Mouse (Mus musculus): Measurements from ENCODE around the gene Nme3. TPM values are rescaled to one million over a fixed set of nuclear protein-coding genes. Genes with fewer than 3 reads are reported as not detected.
A peak's percentile ranks its signal among the peaks of the same experiment; 100 is the strongest.

Gene Nme3
- 30.5 and 41.4 TPM in 2 replicates for polyA plus RNA-seq (2016; fragmentation: Nextera tagmentation; extraction: Ambion mirVana)

DNA sequence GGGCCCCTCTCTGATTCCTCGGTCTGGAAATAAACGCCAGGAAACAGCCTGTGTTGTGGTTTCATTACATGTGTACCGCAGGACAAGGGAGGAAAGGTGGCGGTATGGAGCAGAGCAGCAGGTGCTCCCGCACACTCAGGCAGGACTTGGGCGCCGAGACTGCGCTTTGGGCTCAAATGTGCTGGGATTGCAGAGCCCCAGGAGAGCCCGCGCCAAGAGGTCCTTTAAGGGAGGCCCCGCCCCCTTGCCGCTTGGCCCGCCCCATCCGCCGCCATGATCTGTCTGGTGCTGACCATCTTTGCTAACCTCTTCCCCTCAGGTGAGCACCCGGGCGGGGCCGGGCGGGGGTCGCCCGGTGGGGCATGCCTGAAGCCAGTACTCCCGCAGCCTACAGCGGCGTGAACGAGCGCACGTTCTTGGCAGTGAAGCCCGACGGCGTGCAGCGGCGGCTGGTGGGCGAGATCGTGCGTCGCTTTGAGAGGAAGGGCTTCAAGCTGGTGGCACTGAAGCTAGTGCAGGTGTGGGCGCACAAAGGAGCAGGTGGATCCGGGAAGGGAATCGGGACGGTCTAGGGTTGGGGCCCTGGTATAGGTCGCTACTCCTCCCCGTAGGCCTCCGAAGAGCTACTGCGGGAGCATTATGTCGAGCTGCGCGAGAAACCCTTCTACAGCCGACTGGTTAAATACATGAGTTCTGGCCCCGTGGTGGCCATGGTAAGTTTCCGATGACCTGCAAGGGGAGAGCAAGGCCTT is at the start of gene Nme3:
Gene Nme3, plus strand, starts transcription at position 260 of the 752 bp plus-strand sequence.
- peak within 1 kb of the TSS; percentile 93 for H3K4me3 ChIP-seq

GRCm38 (mm10) chr17:24847386-24847785 is 48.9 kb upstream of the Nme3 start:
- Histone ChIP-seq H3K36me3 (no peaks in the 10 kb centered on the region), H3K27me3 (ENCODE audit: insufficient read depth, poor library complexity, severe bottlenecking) (peaks cover 18% of the 10 kb centered on the region), H3K4me3 (no peak overlapping the region), H3K4me1 (peaks cover 21% of the 10 kb centered on the region), H3K27ac (no peak overlapping the region), H3K9me3 (no peaks in the 10 kb centered on the region)
- no peak for DNase-seq (ENCODE audit: low spot score)
- WGBS: 89% methylated on average over 1 of the region's 1 CpGs

More for the DNA sequence above, at the start of gene Nme3:
- Histone ChIP-seq H3K4me1 (peaks cover 49% of the 10 kb centered on the region), H3K27me3 (ENCODE audit: insufficient read depth, poor library complexity, severe bottlenecking) (no peaks in the 10 kb centered on the region), H3K36me3 (peaks cover 71% of the 10 kb centered on the region), H3K9me3 (no peaks in the 10 kb centered on the region), H3K27ac (peak within 1 kb of the TSS; percentile 94)
- peak; percentile 93 for DNase-seq (ENCODE audit: low spot score)
- 2% methylated on average over 50 of the region's 50 CpGs for WGBS

DNA sequence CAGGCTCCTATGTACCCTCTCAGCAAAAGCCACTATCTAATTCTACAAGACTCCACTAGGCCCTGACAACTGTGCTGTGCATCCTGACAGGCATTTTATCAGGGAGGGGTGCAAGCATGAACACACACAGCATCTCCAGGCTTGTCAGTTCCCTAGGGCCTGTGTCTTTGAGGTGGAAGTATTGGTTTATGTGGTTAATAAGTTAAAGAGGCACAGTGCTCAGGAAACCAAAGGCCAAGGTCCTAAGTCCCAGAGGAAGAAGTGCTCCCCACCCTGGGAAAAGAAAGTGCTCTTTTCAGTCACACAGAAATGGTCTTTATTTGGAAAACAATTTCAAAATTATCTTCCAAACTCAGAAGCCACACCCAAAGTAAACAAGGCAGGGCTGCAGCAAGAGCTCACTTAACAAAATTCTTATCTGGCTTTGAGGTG is 47.7 kb upstream of the Nme3 start:
- H3K27ac ChIP-seq: peak overlapping the region; percentile 96; the same call in 1 of the 2 replicates
- peak overlapping the region; percentile 85 for H3K4me3 ChIP-seq

GRCm38 (mm10) chr17:24849733-24850064 is 46.6 kb upstream of the Nme3 start:
- H3K27ac ChIP-seq: peak overlapping the region; percentile 96
- H3K9me3 ChIP-seq: no peaks in the 10 kb centered on the region
- H3K4me3 ChIP-seq: peak overlapping the region; percentile 85
- H3K4me1 ChIP-seq: peaks cover 21% of the 10 kb centered on the region
- no peak for DNase-seq (ENCODE audit: low spot score)
- H3K27me3 ChIP-seq (ENCODE audit: insufficient read depth, poor library complexity, severe bottlenecking): peaks cover 11% of the 10 kb centered on the region
- WGBS: under 1% methylated on average over 21 of the region's 21 CpGs
- peaks cover 15% of the 10 kb centered on the region; the same call in 1 of the 2 replicates for H3K36me3 ChIP-seq

More for the DNA sequence above, 47.7 kb upstream of the Nme3 start:
- peak; percentile 83 for DNase-seq (ENCODE audit: low spot score)
- Histone ChIP-seq H3K4me1 (peaks cover 21% of the 10 kb centered on the region), H3K27me3 (ENCODE audit: insufficient read depth, poor library complexity, severe bottlenecking) (peaks cover 18% of the 10 kb centered on the region), H3K36me3 (peaks cover 9% of the 10 kb centered on the region; the same call in 1 of the 2 replicates), H3K9me3 (no peaks in the 10 kb centered on the region)

- no peaks in the 10 kb centered on the region for H3K9me3 ChIP-seq
- H3K4me3 ChIP-seq: peak within 1 kb of the TSS; percentile 85
- peaks cover 11% of the 10 kb centered on the region for H3K27me3 ChIP-seq (ENCODE audit: insufficient read depth, poor library complexity, severe bottlenecking)
- DNase-seq (ENCODE audit: low spot score): peak; percentile 99
- WGBS: 0% methylated on average over 58 of the region's 58 CpGs
- peak within 1 kb of the TSS; percentile 96 for H3K27ac ChIP-seq
- peaks cover 21% of the 10 kb centered on the region for H3K4me1 ChIP-seq
- peaks cover 19% of the 10 kb centered on the region; the same call in 1 of the 2 replicates for H3K36me3 ChIP-seq
These were observed 46.1 kb upstream of the Nme3 start, which contains the start of gene Fahd1 for GRCm38 (mm10) chr17:24850065-24850772. Gene Fahd1, minus strand, starts transcription at chr17:24850364.

- Histone ChIP-seq H3K27ac (peak overlapping the region; percentile 96), H3K36me3 (peaks cover 20% of the 10 kb centered on the region; the same call in 1 of the 2 replicates), H3K27me3 (ENCODE audit: insufficient read depth, poor library complexity, severe bottlenecking) (peaks cover 11% of the 10 kb centered on the region), H3K9me3 (no peaks in the 10 kb centered on the region), H3K4me1 (peaks cover 21% of the 10 kb centered on the region), H3K4me3 (peak overlapping the region; percentile 85)
- no peak for DNase-seq (ENCODE audit: low spot score)
- WGBS: 1% methylated on average over 20 of the region's 20 CpGs
These were observed 45.5 kb upstream of the Nme3 start for GRCm38 (mm10) chr17:24850773-24851127.

DNA sequence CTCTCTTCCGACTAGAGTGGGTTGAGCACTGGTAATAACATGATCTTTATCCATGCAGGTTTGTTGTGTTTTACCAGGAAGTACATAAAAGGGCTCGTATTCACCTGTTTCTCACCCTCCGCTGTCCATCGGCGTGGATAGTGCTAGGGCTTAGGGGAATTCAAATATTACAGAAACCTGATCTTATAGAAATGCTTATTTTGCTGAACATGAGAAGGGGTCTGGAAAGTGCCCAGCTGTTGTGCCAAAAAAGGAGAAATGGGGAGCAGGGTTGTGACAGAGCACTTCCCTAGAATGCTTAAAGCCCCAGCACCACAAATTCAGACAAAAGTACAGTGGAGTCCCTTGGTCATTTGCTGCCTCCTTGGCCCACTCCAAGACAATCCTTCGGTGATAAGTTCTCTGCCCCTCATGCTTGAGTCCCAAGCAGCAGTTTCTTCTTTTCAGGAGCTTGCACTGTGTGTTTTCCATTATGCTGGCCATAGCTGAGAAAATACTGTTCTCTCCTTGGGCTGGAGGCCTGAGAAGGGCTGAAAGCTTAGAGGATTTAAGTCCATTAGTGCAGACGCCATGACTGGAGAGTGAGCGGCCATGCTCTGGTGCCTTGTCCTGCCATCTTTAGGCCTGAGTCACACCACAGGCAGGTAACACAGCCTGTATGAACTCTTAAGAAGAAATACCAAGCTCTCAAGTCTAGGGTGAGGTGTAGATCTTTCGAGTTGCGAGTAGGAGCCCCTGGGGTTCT is 44.7 kb upstream of the Nme3 start:
- Histone ChIP-seq H3K27ac (no peak overlapping the region), H3K9me3 (no peaks in the 10 kb centered on the region), H3K4me1 (peaks cover 21% of the 10 kb centered on the region), H3K4me3 (peak overlapping the region; percentile 85), H3K27me3 (ENCODE audit: insufficient read depth, poor library complexity, severe bottlenecking) (peaks cover 11% of the 10 kb centered on the region), H3K36me3 (peaks cover 27% of the 10 kb centered on the region; the same call in 1 of the 2 replicates)
- WGBS: 79% methylated on average over 10 of the region's 10 CpGs
- no peak for DNase-seq (ENCODE audit: low spot score)

- 62% methylated on average over 3 of the region's 3 CpGs for WGBS
- H3K27me3 ChIP-seq (ENCODE audit: insufficient read depth, poor library complexity, severe bottlenecking): peaks cover 10% of the 10 kb centered on the region
- no peak overlapping the region for H3K4me3 ChIP-seq
- no peak overlapping the region for H3K27ac ChIP-seq
- no peak for DNase-seq (ENCODE audit: low spot score)
- peaks cover 49% of the 10 kb centered on the region; the same call in 1 of the 2 replicates for H3K36me3 ChIP-seq
- no peaks in the 10 kb centered on the region for H3K9me3 ChIP-seq
- peaks cover 6% of the 10 kb centered on the region for H3K4me1 ChIP-seq
These were observed 40.3 kb upstream of the Nme3 start for GRCm38 (mm10) chr17:24855838-24856464.

GRCm38 (mm10) chr17:24856589-24856988 is 39.7 kb upstream of the Nme3 start:
- Histone ChIP-seq H3K27ac (no peak overlapping the region), H3K9me3 (no peaks in the 10 kb centered on the region), H3K36me3 (peaks cover 55% of the 10 kb centered on the region; the same call in 1 of the 2 replicates), H3K4me1 (peaks cover under 1% of the 10 kb centered on the region; the same call in 1 of the 2 replicates), H3K4me3 (no peak overlapping the region), H3K27me3 (ENCODE audit: insufficient read depth, poor library complexity, severe bottlenecking) (peaks cover 3% of the 10 kb centered on the region)
- WGBS: 87% methylated on average over 13 of the region's 13 CpGs
- no peak for DNase-seq (ENCODE audit: low spot score)

DNA sequence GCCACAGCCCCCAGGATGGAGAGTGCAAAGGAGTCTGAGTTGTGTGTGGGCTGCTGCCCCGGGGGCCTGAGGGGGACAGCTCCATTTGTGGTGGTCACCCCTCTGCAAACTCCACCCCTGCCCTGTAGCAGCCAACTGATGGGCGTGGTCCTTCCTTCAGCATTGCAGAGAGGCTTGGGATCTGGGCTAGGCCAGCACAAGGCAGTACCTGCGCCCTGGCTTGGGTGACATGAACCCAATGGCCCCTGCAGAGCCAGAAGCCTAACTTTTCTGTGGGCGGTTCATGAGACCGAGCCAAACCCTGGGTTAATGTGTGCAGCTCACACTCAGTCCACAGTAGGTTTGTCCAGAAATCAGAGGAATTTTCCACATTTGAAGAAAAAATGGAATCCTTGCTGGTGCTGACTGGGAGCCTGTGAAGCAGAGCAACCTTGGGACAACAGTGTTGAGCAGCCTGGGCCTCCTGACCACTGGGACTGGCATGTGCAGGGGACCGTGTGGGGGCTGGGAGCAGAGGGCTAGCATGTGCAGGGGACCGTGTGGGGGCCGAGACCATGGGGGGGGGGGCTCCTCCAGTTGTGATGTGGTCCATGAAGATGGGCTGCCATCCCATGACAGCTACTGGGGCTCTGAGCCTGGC is 38.3 kb upstream of the Nme3 start:
- 80% methylated on average over 8 of the region's 8 CpGs for WGBS
- H3K4me3 ChIP-seq: no peak overlapping the region
- no peaks in the 10 kb centered on the region for H3K27me3 ChIP-seq (ENCODE audit: insufficient read depth, poor library complexity, severe bottlenecking)
- H3K27ac ChIP-seq: no peak overlapping the region
- no peak for DNase-seq (ENCODE audit: low spot score)
- no peaks in the 10 kb centered on the region for H3K4me1 ChIP-seq
- H3K9me3 ChIP-seq: no peaks in the 10 kb centered on the region
- H3K36me3 ChIP-seq: peaks cover 64% of the 10 kb centered on the region; the same call in 1 of the 2 replicates

DNA sequence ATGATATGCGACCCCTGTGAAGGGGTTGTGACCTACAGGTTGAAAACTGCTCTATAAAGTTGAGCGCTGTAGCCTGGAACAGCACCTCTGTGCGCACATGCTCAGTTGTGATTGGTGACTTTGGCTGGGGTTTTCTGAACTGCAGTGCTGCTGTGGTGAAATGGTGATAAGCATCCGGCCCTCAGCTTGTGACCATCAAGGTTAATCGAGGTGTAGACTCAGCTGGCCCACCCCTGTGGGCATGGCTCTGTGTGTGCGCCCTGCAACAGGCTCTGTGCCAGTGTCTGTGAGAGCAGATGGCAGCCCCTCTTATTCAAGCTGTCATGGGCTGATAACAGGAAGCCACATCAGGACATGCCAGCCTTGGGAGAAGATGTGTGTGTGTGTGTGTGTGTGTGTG is 37.3 kb upstream of the Nme3 start:
- Histone ChIP-seq H3K9me3 (no peaks in the 10 kb centered on the region), H3K27me3 (ENCODE audit: insufficient read depth, poor library complexity, severe bottlenecking) (no peaks in the 10 kb centered on the region), H3K4me3 (no peak overlapping the region), H3K27ac (no peak overlapping the region), H3K36me3 (peaks cover 57% of the 10 kb centered on the region; the same call in 1 of the 2 replicates), H3K4me1 (no peaks in the 10 kb centered on the region)
- WGBS: 85% methylated on average over 6 of the region's 6 CpGs
- no peak for DNase-seq (ENCODE audit: low spot score)

GRCm38 (mm10) chr17:24860076-24860475 is 36.2 kb upstream of the Nme3 start:
- H3K4me1 ChIP-seq: no peaks in the 10 kb centered on the region
- H3K36me3 ChIP-seq: peaks cover 54% of the 10 kb centered on the region; the same call in 1 of the 2 replicates
- 81% methylated on average over 8 of the region's 8 CpGs for WGBS
- H3K9me3 ChIP-seq: no peaks in the 10 kb centered on the region
- no peak overlapping the region for H3K27ac ChIP-seq
- no peak overlapping the region for H3K4me3 ChIP-seq
- no peaks in the 10 kb centered on the region for H3K27me3 ChIP-seq (ENCODE audit: insufficient read depth, poor library complexity, severe bottlenecking)
- no peak for DNase-seq (ENCODE audit: low spot score)

Data from heart, embryonic 10.5 days (tissue).